Mouse (Mus musculus) hindbrain, embryonic 12.5 days (tissue): ENCODE measurements around the gene Klf6. TPM values are rescaled to one million over a fixed set of nuclear protein-coding genes. Genes with fewer than 3 reads are reported as not detected.

Experiments
- ATAC-seq: fragments of 200-750 bp; cut with Nextera tagmentation; 2 replicates; pipeline ENCODE4 v1.8.0; 2017; ENCODE audit warnings: moderate TSS enrichment; ENCODE audit not compliant: low FRiP score
- H3K27ac ChIP-seq: fragments of 300-500 bp; sonication (generic); 2 replicates; pipeline ENCODE4 v1.5.1; 2016; ENCODE audit warnings: mild to moderate bottlenecking
- H3K27me3 ChIP-seq: fragments of 300-500 bp; sonication (generic); 2 replicates; pipeline ENCODE4 v1.6.1; 2016; ENCODE audit warnings: mild to moderate bottlenecking
- H3K36me3 ChIP-seq: fragments of 300-500 bp; sonication (generic); 2 replicates; pipeline ENCODE4 v1.6.1; 2016; ENCODE audit warnings: mild to moderate bottlenecking
- H3K4me1 ChIP-seq: fragments of 300-500 bp; sonication (generic); 2 replicates; pipeline ENCODE4 v1.6.1; 2016
- H3K4me2 ChIP-seq: fragments of 300-500 bp; sonication (generic); replicated peaks from 2 replicates; pipeline ENCODE4 v1.6.1; 2016; ENCODE audit warnings: mild to moderate bottlenecking
- H3K4me3 ChIP-seq: fragments of 300-500 bp; sonication (generic); 2 replicates; pipeline ENCODE4 v1.5.1; 2016; ENCODE audit warnings: mild to moderate bottlenecking
- H3K9ac ChIP-seq: fragments of 300-500 bp; sonication (generic); 2 replicates; pipeline ENCODE4 v1.6.1; 2016; ENCODE audit warnings: mild to moderate bottlenecking, moderate library complexity
- H3K9me3 ChIP-seq: fragments of 300-500 bp; sonication (generic); replicated peaks from 2 replicates; pipeline ENCODE4 v1.6.1; 2016; ENCODE audit warnings: mild to moderate bottlenecking
- WGBS: fragments of 180-500 bp; shearing (Covaris S2); methylation state at CpG from one replicate; pipeline ENCODE4 v1.1.7; 2016; 5-methylcytosine and 5-hydroxymethylcytosine counted together
- polyA plus RNA-seq: library from polyadenylated mRNA; unstranded; fragments of >200 nt; fragmentation: Nextera tagmentation; extraction: Ambion mirVana; gene quantifications from 2 replicates; pipeline ENCODE4 v1.2.1, GENCODE M21; 2016

Gene Klf6
- polyA plus RNA-seq, 1 experiment from 2014 or later = 92.0 TPM

DNA sequence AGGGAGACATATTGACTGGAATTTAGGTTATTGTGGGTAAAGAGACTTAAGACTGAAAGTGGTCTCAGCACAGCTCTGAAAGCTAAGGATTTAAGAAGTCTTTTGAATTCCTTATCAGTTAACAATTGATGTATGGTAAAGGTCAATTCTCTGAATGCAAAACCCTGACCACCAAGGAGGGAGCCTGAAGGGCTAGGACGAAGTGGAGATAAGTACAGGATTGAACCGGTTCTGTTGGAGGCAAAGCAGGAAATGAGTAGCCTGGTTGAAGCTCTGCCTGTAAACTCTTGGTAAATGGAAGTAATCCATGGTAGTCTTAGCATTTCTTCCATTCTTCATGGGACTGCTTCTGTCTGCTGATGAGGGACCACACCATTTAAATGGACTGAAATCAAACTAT is 17.5 kb upstream of the Klf6 start:
- Histone ChIP-seq H3K36me3 (no peaks in the 10 kb centered on the region), H3K9ac (no peak overlapping the region), H3K27ac (no peak overlapping the region), H3K4me2 (no peak overlapping the region), H3K9me3 (no peaks in the 10 kb centered on the region), H3K4me1 (no peaks in the 10 kb centered on the region), H3K4me3 (no peak overlapping the region), H3K27me3 (no peaks in the 10 kb centered on the region)
- ATAC-seq = no peak
- 67% methylated on average over 2 of the region's 2 CpGs for WGBS

DNA sequence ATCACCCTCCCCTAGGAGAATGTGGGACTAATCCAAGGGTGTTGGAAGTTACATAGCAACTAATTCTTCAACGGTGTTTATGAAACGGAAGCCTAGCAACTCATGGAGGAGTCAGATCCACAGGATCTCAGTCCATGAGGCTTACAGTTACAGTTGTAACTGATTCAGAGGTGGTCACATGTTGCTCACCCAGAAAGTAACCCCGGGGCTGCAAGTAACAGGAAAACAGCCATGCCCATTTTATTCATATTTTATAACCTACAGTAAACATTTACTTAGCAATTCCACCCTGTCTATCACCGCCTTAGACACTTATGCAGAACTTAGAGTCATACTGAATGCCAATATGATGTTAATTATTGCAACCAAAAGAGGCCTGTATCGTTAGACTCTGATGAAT is 16.9 kb upstream of the Klf6 start:
- no peak overlapping the region for H3K27ac ChIP-seq
- ATAC-seq = no peak
- no peaks in the 10 kb centered on the region for H3K9me3 ChIP-seq
- no peaks in the 10 kb centered on the region for H3K27me3 ChIP-seq
- H3K9ac ChIP-seq = no peak overlapping the region
- no peaks in the 10 kb centered on the region for H3K4me1 ChIP-seq
- H3K36me3 ChIP-seq = no peaks in the 10 kb centered on the region
- H3K4me3 ChIP-seq = no peak overlapping the region
- H3K4me2 ChIP-seq = no peak overlapping the region
- 93% methylated on average over 5 of the region's 5 CpGs for WGBS

- Histone ChIP-seq H3K27me3 (no peaks in the 10 kb centered on the region), H3K4me2 (no peak overlapping the region), H3K4me3 (no peak overlapping the region), H3K9ac (no peak overlapping the region), H3K4me1 (no peaks in the 10 kb centered on the region), H3K27ac (no peak overlapping the region), H3K36me3 (no peaks in the 10 kb centered on the region), H3K9me3 (no peaks in the 10 kb centered on the region)
- ATAC-seq = no peak
- 51% methylated on average over 10 of the region's 10 CpGs for WGBS
Measured at GRCm38 (mm10) chr13:5845161-5845590, 16.1 kb upstream of the Klf6 start.

- Histone ChIP-seq H3K9me3 (no peaks in the 10 kb centered on the region), H3K27ac (no peak overlapping the region), H3K4me3 (no peak overlapping the region), H3K4me2 (no peak overlapping the region), H3K36me3 (no peaks in the 10 kb centered on the region), H3K4me1 (no peaks in the 10 kb centered on the region), H3K27me3 (no peaks in the 10 kb centered on the region), H3K9ac (no peak overlapping the region)
- ATAC-seq = no peak
- WGBS = 90% methylated on average over 5 of the region's 5 CpGs
Measured at GRCm38 (mm10) chr13:5845605-5846004, 15.7 kb upstream of the Klf6 start.

DNA sequence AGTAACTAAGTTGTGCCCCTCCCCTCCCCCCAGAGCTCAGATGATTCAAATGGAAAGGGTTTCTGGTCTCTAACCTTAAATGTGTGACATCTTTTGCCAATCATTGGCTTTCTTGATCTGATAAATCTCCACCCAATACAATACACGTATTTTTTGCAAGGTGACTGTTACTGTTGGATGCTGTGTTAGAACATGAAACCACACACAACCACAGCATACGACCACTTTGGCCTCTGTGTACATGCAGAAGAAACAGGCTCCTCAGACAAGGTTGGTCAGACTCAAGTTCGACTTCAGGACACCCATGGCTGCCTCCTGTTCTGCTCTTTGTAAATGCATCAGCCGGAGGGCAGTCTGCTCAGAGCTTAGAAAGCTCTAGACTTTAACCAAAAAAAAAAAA is 14.4 kb upstream of the Klf6 start:
- Histone ChIP-seq H3K4me3 (no peak overlapping the region), H3K4me2 (no peak overlapping the region), H3K4me1 (no peaks in the 10 kb centered on the region), H3K27me3 (no peaks in the 10 kb centered on the region), H3K9me3 (no peaks in the 10 kb centered on the region), H3K9ac (no peak overlapping the region), H3K27ac (no peak overlapping the region), H3K36me3 (no peaks in the 10 kb centered on the region)
- ATAC-seq = no peak
- 81% methylated on average over 4 of the region's 4 CpGs for WGBS

- no peaks in the 10 kb centered on the region for H3K4me1 ChIP-seq
- H3K9me3 ChIP-seq = no peaks in the 10 kb centered on the region
- ATAC-seq = no peak
- H3K4me2 ChIP-seq = no peak overlapping the region
- no peaks in the 10 kb centered on the region for H3K36me3 ChIP-seq
- no peak overlapping the region for H3K27ac ChIP-seq
- 79% methylated on average over 2 of the region's 2 CpGs for WGBS
- H3K9ac ChIP-seq = no peak overlapping the region
- no peak overlapping the region for H3K4me3 ChIP-seq
- no peaks in the 10 kb centered on the region for H3K27me3 ChIP-seq
Measured at GRCm38 (mm10) chr13:5847736-5848135, 13.5 kb upstream of the Klf6 start.

- Histone ChIP-seq H3K4me1 (peaks cover 16% of the 10 kb centered on the region), H3K27me3 (no peaks in the 10 kb centered on the region), H3K4me2 (peak overlapping the region; percentile 62), H3K9me3 (no peaks in the 10 kb centered on the region), H3K27ac (peak overlapping the region; percentile 100), H3K4me3 (peak overlapping the region; percentile 61), H3K36me3 (peaks cover 9% of the 10 kb centered on the region), H3K9ac (peak overlapping the region; percentile 86)
- ATAC-seq = peak; percentile 72
- under 1% methylated on average over 27 of the region's 27 CpGs for WGBS
Measured at GRCm38 (mm10) chr13:5860651-5861156, 578 bp upstream of the Klf6 start.

GRCm38 (mm10) chr13:5862003-5862625 is 832 bp downstream of the Klf6 start:
- WGBS = under 1% methylated on average over 20 of the region's 20 CpGs
- peak overlapping the region; percentile 79 for H3K9ac ChIP-seq
- ATAC-seq = no peak
- H3K4me2 ChIP-seq = peak overlapping the region; percentile 58
- H3K4me3 ChIP-seq = peak overlapping the region; percentile 61
- H3K27me3 ChIP-seq = no peaks in the 10 kb centered on the region
- H3K36me3 ChIP-seq = peaks cover 23% of the 10 kb centered on the region
- H3K27ac ChIP-seq = peak overlapping the region; percentile 100
- peaks cover 16% of the 10 kb centered on the region for H3K4me1 ChIP-seq
- H3K9me3 ChIP-seq = no peaks in the 10 kb centered on the region

DNA sequence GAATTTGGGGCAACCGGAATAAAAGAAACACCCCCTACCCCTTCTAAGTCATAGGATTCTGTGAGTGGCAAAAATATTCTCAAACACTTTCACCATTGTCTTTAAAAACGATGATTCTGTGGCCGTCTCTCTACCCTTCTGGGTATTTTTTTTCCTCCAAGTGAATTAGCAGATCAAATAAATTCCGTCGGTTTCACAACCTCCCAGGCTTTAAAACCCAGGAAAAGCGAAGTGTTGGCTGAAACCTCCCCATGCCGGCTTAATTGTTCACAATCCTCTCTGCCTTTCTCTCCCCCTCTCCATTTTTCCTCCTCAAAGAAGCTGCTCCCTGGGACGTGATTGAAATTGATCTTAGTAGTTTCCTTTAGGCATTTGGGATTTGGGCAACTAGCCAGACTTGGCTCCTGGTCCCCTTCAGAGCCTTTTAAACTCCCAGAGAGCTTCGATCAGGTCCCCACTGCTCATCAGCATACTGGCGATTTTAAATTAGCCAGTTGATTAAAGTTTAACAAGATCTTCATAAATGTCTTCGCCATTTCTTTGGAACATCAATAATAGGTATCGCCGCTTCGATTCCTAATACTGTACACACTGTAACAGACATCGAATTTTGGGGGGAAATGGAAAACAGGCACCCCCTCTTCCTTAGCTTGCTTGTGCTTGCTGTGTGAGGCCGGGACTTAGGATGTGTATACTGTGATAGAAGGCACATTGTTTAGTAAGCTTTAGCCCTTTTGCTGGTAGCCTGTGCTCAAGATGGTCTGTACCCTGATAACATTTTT is 1.5 kb downstream of the Klf6 start:
- WGBS = 6% methylated on average over 16 of the region's 16 CpGs
- H3K27ac ChIP-seq = peak overlapping the region; percentile 100

DNA sequence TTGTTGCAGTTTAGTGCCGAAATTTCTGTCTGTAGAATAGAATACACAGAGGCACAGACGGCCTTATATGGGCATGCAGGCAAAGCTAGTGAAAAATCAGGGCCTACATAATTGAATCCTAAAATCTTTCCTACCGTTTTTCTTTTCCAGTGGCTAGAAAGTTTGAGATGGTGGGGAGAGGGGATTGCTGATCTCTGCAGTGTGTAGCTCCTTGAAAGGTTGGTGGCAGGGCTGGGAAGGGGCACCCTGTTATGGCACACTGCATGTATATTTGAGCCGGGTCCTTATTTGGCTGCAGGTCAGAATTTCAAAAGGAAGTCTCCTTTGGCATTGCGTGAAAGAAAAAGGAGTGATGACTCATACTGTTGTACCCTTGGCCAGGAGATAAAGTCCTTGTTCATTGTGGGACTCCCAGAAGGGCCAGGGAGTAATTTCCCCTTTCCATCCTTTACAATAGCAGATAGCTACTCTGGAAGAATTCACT is 2.2 kb downstream of the Klf6 start:
- WGBS = 4% methylated on average over 5 of the region's 5 CpGs

More for the DNA sequence above, 1.5 kb downstream of the Klf6 start:
- Histone ChIP-seq H3K9me3 (no peaks in the 10 kb centered on the region), H3K4me2 (peak overlapping the region; percentile 58), H3K4me3 (peak overlapping the region; percentile 61), H3K36me3 (peaks cover 28% of the 10 kb centered on the region), H3K4me1 (peaks cover 16% of the 10 kb centered on the region), H3K9ac (peak overlapping the region; percentile 79), H3K27me3 (no peaks in the 10 kb centered on the region)
- no peak for ATAC-seq

DNA sequence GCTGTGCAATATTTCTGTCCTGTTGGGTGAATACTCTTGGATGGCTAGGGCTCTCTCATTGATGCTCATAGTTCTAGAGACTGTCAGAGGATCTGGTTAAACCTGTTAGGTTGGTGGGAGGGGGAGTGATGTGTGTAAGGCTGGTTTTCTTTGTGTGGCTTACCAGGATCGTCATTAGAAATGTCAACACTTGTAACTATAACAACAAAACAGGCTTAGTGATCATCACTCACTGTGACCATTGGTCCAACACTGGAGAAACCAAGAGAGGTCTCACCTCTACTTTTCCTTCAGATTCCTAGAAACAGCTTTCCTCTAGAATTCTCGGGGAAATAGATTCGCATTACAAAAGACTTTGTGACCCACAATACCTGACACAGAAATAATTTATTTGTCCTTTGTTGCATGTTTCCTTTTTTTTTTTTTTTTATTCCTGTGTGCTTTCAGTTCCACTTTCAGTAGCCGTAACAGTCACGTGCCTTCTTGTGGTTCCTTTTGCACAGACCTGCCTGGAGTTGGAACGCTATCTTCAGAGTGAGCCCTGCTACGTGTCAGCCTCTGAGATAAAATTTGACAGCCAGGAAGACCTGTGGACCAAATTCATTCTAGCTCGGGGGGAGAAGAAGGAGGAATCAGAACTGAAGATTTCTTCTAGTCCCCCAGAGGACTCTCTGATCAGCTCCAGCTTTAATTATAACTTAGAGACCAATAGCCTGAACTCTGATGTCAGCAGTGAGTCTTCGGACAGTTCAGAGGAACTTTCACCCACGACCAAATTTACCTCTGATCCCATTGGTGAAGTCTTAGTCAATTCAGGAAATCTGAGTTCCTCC is 3.2 kb downstream of the Klf6 start:
- Histone ChIP-seq H3K27ac (no peak overlapping the region), H3K4me2 (peak overlapping the region; percentile 58), H3K4me3 (peak overlapping the region; percentile 61), H3K9me3 (no peaks in the 10 kb centered on the region), H3K9ac (peak overlapping the region; percentile 53), H3K36me3 (peaks cover 28% of the 10 kb centered on the region), H3K27me3 (no peaks in the 10 kb centered on the region), H3K4me1 (peaks cover 17% of the 10 kb centered on the region)
- ATAC-seq = no peak
- 63% methylated on average over 10 of the region's 10 CpGs for WGBS

More for the DNA sequence above, 2.2 kb downstream of the Klf6 start:
- Histone ChIP-seq H3K36me3 (peaks cover 28% of the 10 kb centered on the region), H3K27ac (peak overlapping the region; percentile 100), H3K27me3 (no peaks in the 10 kb centered on the region), H3K9ac (peak overlapping the region; percentile 79), H3K4me1 (peaks cover 16% of the 10 kb centered on the region), H3K4me3 (peak overlapping the region; percentile 61), H3K4me2 (peak overlapping the region; percentile 58), H3K9me3 (no peaks in the 10 kb centered on the region)
- no peak for ATAC-seq

DNA sequence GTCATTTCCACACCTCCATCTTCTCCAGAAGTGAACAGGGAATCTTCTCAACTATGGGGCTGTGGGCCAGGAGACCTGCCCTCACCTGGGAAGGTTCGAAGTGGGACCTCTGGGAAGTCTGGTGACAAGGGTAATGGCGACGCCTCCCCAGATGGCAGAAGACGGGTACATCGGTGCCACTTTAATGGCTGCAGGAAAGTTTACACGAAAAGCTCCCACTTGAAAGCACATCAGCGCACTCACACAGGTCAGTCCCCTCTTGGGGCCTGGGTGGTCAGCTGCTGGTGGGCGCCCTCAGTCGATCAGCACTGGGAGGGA is 3.8 kb downstream of the Klf6 start:
- H3K9me3 ChIP-seq = no peaks in the 10 kb centered on the region
- peak overlapping the region; percentile 8; the same call in 1 of the 2 replicates for H3K4me3 ChIP-seq
- peaks cover 28% of the 10 kb centered on the region for H3K36me3 ChIP-seq
- H3K27me3 ChIP-seq = no peaks in the 10 kb centered on the region
- peak overlapping the region; percentile 58 for H3K4me2 ChIP-seq
- no peak overlapping the region for H3K27ac ChIP-seq
- H3K4me1 ChIP-seq = peaks cover 21% of the 10 kb centered on the region
- 92% methylated on average over 9 of the region's 9 CpGs for WGBS
- H3K9ac ChIP-seq = no peak overlapping the region
- no peak for ATAC-seq
